Mouse (Mus musculus) kidney, postnatal 25 days (tissue): ENCODE measurements at regions not wholly inside any gene's neighbourhood (a gene's known extent, or its start where the extent isn't known, plus 50 kb on each side); places are given as distances from the start of the nearest gene placed in this dataset.

ENCODE experiments used
- DNase-seq, 2 experiments: peaks; one replicate each; pipeline ENCODE4 v3.0.0; 2021; ENCODE audit warnings: mixed read lengths in 2 of 2

DNA sequence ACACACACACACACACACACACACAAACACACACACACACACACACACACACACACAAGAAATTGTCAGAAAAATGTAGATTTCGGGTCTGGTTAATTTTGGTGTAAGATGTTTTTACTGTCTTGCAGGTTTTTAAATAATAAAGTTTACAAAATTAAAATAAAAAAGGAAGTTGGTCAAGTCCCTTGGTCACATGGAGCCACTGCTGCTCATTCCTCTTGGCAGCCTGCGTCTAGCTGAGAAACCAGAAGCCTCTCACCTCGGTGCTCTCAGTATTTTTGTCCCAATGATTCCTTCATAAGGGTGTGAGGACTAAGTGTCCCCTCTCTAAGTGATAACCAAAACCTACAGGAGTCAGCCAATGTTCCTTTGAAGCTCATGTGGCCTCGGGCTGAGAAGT lies 76.8 kb upstream of the Smg1 start:
- DNase-seq: no peak

DNA sequence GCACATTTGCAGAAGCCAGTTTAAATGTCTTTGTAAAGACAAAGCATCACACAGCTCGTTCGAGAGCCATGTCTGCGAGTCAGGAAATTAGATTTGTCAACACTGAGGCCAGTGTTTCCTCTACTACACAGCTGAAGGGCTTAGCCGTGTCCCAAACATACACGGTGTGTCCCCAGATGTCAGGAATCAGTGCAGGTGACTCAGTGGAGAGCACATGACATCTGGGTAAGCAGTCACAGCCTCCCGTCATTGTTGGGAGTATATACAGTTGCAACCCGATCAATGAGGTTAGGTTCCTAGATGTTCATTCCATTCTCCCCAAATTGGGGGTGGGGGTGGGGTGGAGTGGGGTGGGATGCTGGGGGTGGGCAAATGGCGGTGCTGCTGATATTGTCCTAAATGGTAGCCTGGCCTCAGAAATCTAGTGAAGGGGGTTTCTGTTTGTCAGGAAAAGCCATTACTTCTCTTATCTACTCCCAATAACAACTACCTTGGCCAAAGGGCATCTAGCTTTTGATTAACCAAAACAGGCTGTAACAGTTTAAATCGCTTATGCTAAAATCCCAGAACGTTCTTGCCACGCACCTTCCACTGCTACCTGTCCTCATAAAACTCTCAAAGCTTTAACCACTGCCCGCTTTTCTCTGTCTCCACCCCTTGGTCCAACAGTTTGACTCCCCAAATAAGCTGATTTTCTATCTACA lies 75.1 kb upstream of the Smg1 start:
- DNase-seq: no peak

DNA sequence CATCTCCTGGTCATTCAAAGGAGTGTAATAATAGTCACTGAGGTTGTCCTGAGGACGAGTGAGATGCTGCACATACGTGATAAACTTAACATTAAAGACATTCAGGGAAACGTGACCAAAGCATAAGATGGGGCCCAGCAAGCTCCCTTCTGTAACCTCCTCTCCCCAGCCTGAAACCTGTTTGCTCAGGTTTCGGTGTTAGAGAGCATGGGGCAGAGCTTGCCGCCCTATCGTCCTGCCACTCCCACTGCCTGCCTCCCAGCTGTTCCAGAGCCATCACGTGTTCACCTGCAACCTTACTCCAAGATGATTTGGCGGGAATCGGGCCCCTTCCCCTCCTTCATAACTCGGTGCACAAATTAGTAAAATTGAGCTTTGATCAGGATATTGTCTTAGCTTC lies 71.4 kb upstream of the Smg1 start:
- DNase-seq: peak in 1 of 2 experiments; percentile 46

DNA sequence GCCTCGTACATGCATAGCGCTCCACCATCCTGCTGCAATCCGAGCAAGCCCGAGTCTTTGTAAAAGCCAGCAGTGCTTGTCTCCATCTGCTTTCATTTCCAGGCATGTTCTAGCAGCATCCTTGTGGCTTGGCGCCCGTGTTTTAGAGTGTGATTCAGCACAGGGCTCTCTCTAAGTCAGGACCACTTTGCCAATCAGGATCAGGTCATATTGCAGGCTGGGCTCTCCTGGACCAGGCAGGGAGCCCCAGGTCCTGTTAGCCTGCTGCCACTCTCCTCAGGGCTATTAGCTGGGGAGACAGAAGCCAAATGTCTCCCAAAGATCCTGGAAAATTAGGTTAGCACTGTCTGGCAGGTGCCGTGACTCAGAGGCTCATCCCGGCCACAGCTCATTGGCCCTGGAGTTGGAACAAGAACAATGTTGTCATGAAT lies 70.8 kb upstream of the Smg1 start:
- no peak for DNase-seq

DNA sequence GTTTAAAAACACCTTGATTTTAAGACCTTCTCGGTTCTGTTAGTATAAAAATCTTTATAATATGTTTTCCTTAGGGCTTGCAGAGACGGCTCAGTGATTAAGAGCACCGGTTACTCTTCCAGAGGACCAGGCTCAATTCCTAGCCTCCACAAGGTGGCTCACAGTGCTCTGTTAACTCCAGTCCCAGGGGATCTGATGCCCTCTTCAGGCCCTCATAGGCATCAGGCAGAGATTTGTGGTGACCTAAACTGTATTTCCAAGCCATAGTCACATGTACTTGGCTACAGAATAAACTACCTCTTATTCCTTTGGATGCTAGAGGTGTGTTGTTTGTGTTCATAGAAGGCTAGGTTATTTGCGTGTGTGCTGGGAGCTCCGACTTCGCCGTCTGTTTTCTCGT lies 70.3 kb upstream of the Smg1 start:
- DNase-seq: peak; percentile 19 to 59

DNA sequence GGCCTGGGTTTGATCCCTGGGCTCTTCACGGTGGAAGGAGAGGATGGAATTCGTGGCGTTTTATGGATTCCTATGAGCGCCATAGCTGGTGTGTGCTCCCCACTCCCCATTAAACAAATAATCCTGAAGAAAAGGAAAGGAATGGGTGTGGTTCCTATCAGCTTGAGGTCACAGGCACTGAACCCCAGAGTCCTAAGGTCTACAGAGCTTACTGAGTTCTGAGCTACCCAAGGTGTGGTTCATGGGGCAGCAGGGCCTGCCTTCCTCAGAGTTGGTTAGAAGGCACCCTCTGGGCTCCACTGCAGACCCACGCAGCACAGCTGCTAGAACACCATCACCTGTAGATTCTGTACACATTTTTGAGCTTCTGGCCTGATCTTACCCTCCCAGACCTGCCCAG lies 66.3 kb upstream of the Smg1 start:
- DNase-seq: no peak

DNA sequence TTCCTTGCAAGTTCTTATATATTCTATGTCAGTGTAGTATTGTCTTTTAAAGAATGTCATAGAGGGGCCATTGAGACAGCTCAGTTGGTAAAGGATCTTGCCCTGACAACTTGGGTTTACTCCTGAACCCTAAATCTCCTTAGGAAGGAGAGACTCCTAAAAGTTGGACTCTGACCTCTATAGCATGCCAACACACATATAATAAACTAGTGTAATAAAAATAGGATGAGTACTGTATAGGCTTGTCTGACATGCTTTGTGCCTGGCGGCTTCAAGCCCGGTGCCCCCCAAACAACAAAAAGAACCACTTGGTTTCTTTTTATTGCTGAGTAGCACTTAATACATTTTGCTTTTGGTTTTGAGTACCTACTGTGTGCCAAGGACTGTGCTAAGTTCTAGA lies 65.4 kb upstream of the Smg1 start:
- DNase-seq: no peak

DNA sequence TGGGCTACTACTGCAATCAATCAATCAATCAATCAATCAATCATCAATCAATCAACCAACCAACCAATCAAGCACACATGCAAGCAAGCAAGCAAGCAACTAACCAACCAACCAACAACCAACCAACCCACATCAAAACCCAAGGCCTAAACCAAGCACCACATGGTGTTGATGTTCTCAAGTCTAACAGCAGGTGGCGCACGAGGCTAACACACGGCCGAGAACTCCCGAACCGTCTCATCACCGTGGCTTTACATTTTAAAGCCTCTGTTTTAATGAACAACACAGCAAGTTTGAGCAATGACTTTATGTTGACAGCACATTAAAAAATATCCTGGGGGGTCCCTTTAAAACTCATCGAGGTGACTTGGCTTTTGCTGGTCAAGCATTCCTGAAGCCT lies 61.3 kb upstream of the Smg1 start:
- peak; percentile 57 to 83 for DNase-seq

DNA sequence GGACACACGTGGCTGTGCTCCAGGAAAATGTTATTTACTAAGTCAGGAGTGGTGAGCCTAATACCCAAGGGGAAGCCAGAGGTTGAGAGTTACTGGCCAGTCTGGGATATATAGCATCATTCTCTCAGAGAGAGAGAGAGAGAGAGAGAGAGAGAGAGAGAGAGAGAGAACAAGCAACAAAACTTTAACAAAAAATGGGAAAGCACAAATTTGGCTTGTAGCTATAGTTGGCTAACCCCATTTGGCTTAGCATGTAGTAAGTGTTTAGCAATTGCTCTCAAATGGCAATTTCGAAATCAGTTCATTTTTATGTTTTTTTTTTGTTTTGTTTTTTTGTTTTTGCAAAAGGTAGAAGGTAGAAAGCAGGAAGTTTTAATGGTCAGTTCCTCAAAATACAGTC lies 60.9 kb upstream of the Smg1 start:
- no peak for DNase-seq

DNA sequence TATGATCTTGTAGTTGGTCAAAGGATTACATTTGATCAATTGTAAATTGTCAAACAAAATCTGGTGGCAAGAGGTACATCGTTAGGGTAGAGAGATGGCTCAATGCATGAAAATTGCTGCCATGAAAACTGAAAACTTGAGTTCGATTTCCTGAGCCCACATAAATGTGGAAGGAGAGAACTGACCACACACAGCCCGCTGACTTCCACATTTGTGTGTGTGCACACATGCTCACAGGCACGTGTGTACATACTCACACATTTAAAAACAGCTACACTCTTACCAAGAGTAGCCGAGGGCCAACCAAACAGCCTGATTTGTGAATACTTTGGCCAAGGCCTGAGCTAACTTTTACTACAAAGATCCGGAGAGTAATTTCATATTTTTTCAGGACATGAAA lies 60.5 kb upstream of the Smg1 start:
- no peak for DNase-seq

DNA sequence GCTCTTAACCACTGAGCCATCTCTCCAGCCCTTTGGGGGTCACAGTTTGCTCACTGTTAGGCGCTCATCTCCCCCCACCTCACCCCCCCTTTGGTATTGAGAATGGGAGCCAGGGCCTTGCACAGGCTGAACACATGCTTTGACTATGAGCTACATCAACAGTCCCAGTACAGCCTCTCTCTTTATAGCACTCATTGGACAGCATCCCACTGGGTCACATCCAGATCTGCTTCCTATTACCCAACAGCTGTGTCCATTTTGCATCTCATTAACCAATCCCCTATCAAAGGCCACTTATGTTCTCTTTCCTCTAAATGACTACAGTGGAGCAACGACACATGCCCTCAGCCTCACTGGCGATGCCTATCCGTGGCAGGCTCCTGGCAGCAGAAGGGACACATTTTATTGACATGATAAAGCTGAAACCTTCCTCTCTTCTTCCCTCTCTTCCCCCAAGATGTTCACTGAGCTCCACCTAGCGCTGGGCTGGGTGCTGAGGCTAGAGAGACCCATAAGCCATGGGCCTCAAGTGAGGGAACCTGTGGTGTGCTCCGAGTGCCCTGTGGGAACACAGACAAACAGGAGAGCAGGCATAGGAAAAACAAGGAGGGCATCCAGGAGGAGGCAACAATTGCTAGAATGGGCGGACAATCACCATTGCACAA lies 57.3 kb upstream of the Smg1 start:
- no peak for DNase-seq

DNA sequence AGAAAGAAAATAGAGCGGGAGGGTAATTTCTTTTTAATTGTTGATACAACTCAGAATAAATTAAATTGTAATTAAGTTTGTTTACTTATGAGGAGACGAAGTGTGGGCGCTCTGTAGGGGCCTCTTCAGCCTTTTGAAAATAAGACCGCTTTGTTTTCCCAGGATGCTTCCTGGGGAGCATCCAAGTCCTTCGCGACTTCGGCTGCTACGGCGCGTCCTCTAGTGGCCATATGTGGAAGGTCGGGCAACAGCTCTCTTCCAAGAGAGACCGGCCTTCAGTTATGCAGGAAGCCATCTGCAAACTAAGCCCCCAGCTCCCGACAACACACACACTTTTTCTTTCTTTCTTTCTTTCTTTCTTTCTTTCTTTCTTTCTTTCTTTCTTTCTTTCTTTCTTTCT lies 54.1 kb upstream of the Smg1 start:
- DNase-seq: peak; percentile 80 to 89

DNA sequence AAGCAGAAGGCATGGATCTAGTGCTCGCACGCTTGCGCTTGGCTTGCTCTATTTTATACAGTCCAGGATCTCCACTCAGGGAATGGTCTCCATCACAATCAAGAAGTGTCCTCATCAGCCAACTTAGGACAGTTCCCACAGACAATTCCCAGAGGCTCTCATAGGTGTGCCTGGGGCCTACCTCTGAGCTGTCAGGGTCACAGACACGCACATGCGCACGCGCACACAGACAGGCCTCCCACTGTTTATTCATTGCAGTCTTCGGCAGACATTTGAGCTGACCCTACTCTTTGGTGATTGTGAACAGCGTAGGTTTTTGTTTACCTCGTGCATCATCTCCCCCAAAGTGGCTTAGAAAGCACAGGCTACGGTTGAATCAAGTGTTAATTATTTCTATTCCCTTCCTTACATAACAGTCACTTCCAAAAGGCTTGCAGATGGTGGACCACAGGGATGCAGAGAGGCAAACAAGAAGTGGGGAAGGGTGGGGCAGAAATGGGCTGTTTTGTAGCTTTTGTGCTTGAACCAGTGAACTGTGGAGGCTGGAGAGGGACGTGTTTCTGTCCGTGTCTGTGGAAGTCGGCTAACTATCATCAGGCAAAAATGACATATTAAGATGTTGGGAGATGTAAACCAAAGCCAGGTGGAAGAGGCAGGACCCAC lies 53.5 kb upstream of the Smg1 start:
- no peak for DNase-seq

DNA sequence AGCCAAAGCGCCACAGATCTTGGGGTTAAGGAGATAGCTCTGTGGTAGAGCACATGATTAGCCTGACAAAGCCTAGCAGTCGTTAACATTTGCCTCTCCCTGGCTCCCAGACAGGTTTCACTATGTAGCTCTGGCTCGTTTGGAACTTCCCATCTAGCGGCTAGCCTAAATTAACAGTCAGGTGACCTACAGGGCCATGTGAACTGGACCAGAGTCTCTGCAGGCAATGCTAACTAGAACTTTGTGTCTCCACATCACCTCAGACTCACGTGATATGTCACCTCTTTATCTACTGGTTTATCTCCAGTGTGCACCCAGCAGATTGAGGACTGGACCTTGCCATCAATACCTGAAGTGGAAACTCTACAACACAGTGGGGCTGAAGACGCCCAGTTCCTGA lies 52.4 kb upstream of the Smg1 start:
- DNase-seq: no peak

DNA sequence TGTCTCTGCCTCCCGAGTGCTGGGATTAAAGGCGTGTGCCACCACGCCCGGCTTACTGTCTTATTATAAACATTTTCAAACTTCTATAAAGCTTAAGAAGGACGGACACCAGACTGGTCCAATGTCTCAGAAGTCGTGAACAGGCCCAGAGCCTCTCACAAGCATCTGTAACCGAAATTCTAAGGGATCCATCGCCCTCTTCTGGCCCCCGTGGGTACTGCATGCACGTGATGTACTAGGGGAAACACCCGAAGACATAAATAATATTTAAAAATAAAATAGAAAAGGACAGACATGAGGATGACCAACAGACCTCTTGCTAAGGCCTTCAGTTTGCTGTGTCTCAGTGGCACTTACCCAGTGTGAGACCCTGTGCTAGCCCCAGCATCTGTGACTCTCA lies 51.8 kb upstream of the Smg1 start:
- peak in 1 of 2 experiments; percentile 37 for DNase-seq

DNA sequence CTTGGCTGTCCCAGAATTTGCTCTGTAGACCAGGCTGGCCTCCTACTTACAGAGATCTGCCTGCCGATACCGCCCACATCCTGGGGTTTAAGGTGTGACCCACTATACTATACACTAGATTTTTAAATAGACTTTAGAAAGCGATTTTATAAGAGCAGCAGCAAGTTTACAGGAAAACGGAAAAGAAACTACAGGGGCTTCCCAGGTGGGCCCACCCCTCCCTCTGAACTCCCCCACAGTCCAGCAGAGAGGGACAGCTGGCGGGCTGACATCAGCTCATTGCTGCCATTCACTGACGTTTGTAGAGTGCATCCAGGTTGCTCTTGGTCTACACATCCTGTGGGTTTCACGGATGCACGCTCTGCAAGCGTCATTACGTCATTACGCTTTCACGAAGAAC lies 51.2 kb upstream of the Smg1 start:
- no peak for DNase-seq
